Comparison of ENCODE assay signal across 10 mouse cellular contexts in genomic region chr11:117871911-117872584, GRCm38 (mm10). TPM values are rescaled to one million over a fixed set of nuclear protein-coding genes. Genes with fewer than 3 reads are reported as not detected.
DNase-seq lines count a peak whose midpoint lies in the region; ATAC-seq and TF ChIP-seq lines count a peak whose summit lies in the region.
"Had no signal": no experiment of that assay in that cellular context is flagged by ENCODE, and none has a peak within 500 bp of the region (broad histone marks: within the 10 kb centered on the region; RNA-seq: fewer than 3 reads in every experiment).

No protein-coding gene starts in this region.

- 57% methylated on average over 12 of the region's 12 CpGs for WGBS in neural tube, embryonic 13.5 days
- 59% methylated on average over 12 of the region's 12 CpGs for WGBS in intestine, embryonic 14.5 days
- 68% methylated on average over 12 of the region's 12 CpGs for WGBS in midbrain, postnatal 0 days

- DNase-seq in neural tube, embryonic 10.5 days (ENCODE audit: extremely low spot score, low spot score): no peak
- no peak for DNase-seq in intestine, embryonic 14.5 days (ENCODE audit: low spot score)
- DNase-seq in midbrain, postnatal 0 days (ENCODE audit: low spot score): no peak
- DNase-seq in thymus, postnatal 36 days: peak; percentile 91 to 96
- DNase-seq in layer of hippocampus, adult 11-12 months (ENCODE audit: low spot score): no peak
- no peak for DNase-seq in urinary bladder, postnatal 4 days (ENCODE audit: low spot score in 2 of 2)
- no peak for DNase-seq in urinary bladder, postnatal 10 days (ENCODE audit: low spot score)

- TF ChIP-seq CTCF in midbrain, postnatal 0 days (IDR thresholded peaks at IDR 0.05): no peak

- no peaks in the 10 kb centered on the region; the same call in 1 of the 2 replicates for H3K27me3 ChIP-seq in neural tube, embryonic 13.5 days
- no peaks in the 10 kb centered on the region for H3K27me3 ChIP-seq in intestine, embryonic 14.5 days (replicated peaks; ENCODE audit: control insufficient read depth, insufficient read depth, low read length)
- no peaks in the 10 kb centered on the region; the same call in 1 of the 2 replicates for H3K27me3 ChIP-seq in midbrain, postnatal 0 days (ENCODE audit: insufficient read depth, low read length)

- peak overlapping the region; percentile 97 for H3K4me2 ChIP-seq in neural tube, embryonic 13.5 days
- peak overlapping the region; percentile 98 for H3K4me2 ChIP-seq in intestine, embryonic 14.5 days (ENCODE audit: low read length)
- peak overlapping the region; percentile 99 for H3K4me2 ChIP-seq in midbrain, postnatal 0 days (ENCODE audit: low read depth, low read length, poor library complexity, severe bottlenecking)

- ATAC-seq in neural tube, embryonic 13.5 days (ENCODE audit: low read depth): no peak
- no peak for ATAC-seq in intestine, embryonic 14.5 days (replicated peaks; ENCODE audit: low FRiP score, low TSS enrichment, low read depth)
- ATAC-seq in midbrain, postnatal 0 days (ENCODE audit: low FRiP score): no peak

- peak overlapping the region; percentile 81 for H3K9ac ChIP-seq in neural tube, embryonic 13.5 days
- no peak overlapping the region for H3K9ac ChIP-seq in intestine, embryonic 14.5 days (ENCODE audit: low read length)
- no peak overlapping the region for H3K9ac ChIP-seq in midbrain, postnatal 0 days (replicated peaks; ENCODE audit: low read length, poor library complexity, severe bottlenecking)

- no peaks in the 10 kb centered on the region for H3K36me3 ChIP-seq in neural tube, embryonic 13.5 days
- no peaks in the 10 kb centered on the region for H3K36me3 ChIP-seq in intestine, embryonic 14.5 days (ENCODE audit: control insufficient read depth, insufficient read depth, low read length)
- 0 out of 2 replicates have a peak, but pooled peaks cover 3% of the 10 kb centered on the region for H3K36me3 ChIP-seq in midbrain, postnatal 0 days (ENCODE audit: insufficient read depth, low read length)

- no peak overlapping the region for H3K4me3 ChIP-seq in neural tube, embryonic 13.5 days
- H3K4me3 ChIP-seq in intestine, embryonic 14.5 days (ENCODE audit: low read depth, low read length): no peak overlapping the region; the same call in 1 of the 2 replicates
- H3K4me3 ChIP-seq in midbrain, postnatal 0 days (ENCODE audit: low read depth, low read length): no peak overlapping the region

- H3K9me3 ChIP-seq in neural tube, embryonic 13.5 days: no peaks in the 10 kb centered on the region
- H3K9me3 ChIP-seq in intestine, embryonic 14.5 days (ENCODE audit: control insufficient read depth, low read length): no peaks in the 10 kb centered on the region
- H3K9me3 ChIP-seq in midbrain, postnatal 0 days (ENCODE audit: low read length): no peaks in the 10 kb centered on the region

- H3K4me1 ChIP-seq in neural tube, embryonic 13.5 days (replicated peaks): peaks cover 23% of the 10 kb centered on the region
- H3K4me1 ChIP-seq in intestine, embryonic 14.5 days (replicated peaks; ENCODE audit: control insufficient read depth, insufficient read depth, low read length): peaks cover 3% of the 10 kb centered on the region; the same call in 1 of the 2 replicates
- H3K4me1 ChIP-seq in midbrain, postnatal 0 days (ENCODE audit: insufficient read depth, low read length): no peaks in the 10 kb centered on the region

- H3K27ac ChIP-seq in neural tube, embryonic 13.5 days (replicated peaks): no peak overlapping the region
- H3K27ac ChIP-seq in intestine, embryonic 14.5 days (ENCODE audit: low read depth): no peak overlapping the region
- H3K27ac ChIP-seq in midbrain, postnatal 0 days (ENCODE audit: low read depth, low read length): no peak overlapping the region
- H3K27ac ChIP-seq: macrophage had no signal

RNA-seq across cellular contexts. Expression of gene Tha1, which starts 1.2 kb away (rescaled TPM):
- polyA plus RNA-seq in neural tube, embryonic 13.5 days (2015; fragmentation: Nextera tagmentation; extraction: Ambion mirVana): 2.4 and 3.0 TPM in 2 replicates
- 4.5 and 5.1 TPM in 2 replicates for polyA plus RNA-seq in intestine, embryonic 14.5 days (2014; fragmentation: Nextera tagmentation; extraction: Ambion mirVana)
- total RNA-seq in midbrain, postnatal 0 days (2014; rRNA removed): 3.8 and 4.2 TPM in 2 replicates
- polyA plus RNA-seq in midbrain, postnatal 0 days (2015; fragmentation: Nextera tagmentation; extraction: Ambion mirVana): 3.0 and 3.5 TPM in 2 replicates

RNA-seq across cellular contexts. Expression of gene Tmem235, which starts 11.5 kb away (rescaled TPM):
- not detected in 2 replicates for polyA plus RNA-seq in neural tube, embryonic 13.5 days (2015; fragmentation: Nextera tagmentation; extraction: Ambion mirVana)
- not detected in 2 replicates for polyA plus RNA-seq in intestine, embryonic 14.5 days (2014; fragmentation: Nextera tagmentation; extraction: Ambion mirVana)
- 0.16 TPM in 1 of 2 replicates, not detected in the other for total RNA-seq in midbrain, postnatal 0 days (2014; rRNA removed)
- polyA plus RNA-seq in midbrain, postnatal 0 days (2015; fragmentation: Nextera tagmentation; extraction: Ambion mirVana): not detected in 2 replicates
- polyA plus RNA-seq: gonadal fat pad, adult 2 months; macrophage had no signal

RNA-seq across cellular contexts. Expression of gene Birc5, which starts 23.0 kb away (rescaled TPM):
- 50.1 and 68.8 TPM in 2 replicates for polyA plus RNA-seq in neural tube, embryonic 13.5 days (2015; fragmentation: Nextera tagmentation; extraction: Ambion mirVana)
- 337 and 340 TPM in 2 replicates for polyA plus RNA-seq in intestine, embryonic 14.5 days (2014; fragmentation: Nextera tagmentation; extraction: Ambion mirVana)
- 3.2 and 6.0 TPM in 2 replicates for total RNA-seq in midbrain, postnatal 0 days (2014; rRNA removed)
- polyA plus RNA-seq in midbrain, postnatal 0 days (2015; fragmentation: Nextera tagmentation; extraction: Ambion mirVana): 13.1 and 13.2 TPM in 2 replicates

RNA-seq across cellular contexts. Expression of gene Tk1, which starts 46.2 kb away (rescaled TPM):
- polyA plus RNA-seq in neural tube, embryonic 13.5 days (2015; fragmentation: Nextera tagmentation; extraction: Ambion mirVana): 15.8 and 24.0 TPM in 2 replicates
- 159 and 163 TPM in 2 replicates for polyA plus RNA-seq in intestine, embryonic 14.5 days (2014; fragmentation: Nextera tagmentation; extraction: Ambion mirVana)
- 6.3 and 8.8 TPM in 2 replicates for total RNA-seq in midbrain, postnatal 0 days (2014; rRNA removed)
- polyA plus RNA-seq in midbrain, postnatal 0 days (2015; fragmentation: Nextera tagmentation; extraction: Ambion mirVana): 6.0 and 6.5 TPM in 2 replicates

RNA-seq across cellular contexts. Expression of gene Afmid, which starts 46.3 kb away (rescaled TPM):
- polyA plus RNA-seq in neural tube, embryonic 13.5 days (2015; fragmentation: Nextera tagmentation; extraction: Ambion mirVana): 2.7 and 3.3 TPM in 2 replicates
- polyA plus RNA-seq in intestine, embryonic 14.5 days (2014; fragmentation: Nextera tagmentation; extraction: Ambion mirVana): 6.6 and 7.0 TPM in 2 replicates
- 5.1 and 11.1 TPM in 2 replicates for total RNA-seq in midbrain, postnatal 0 days (2014; rRNA removed)
- polyA plus RNA-seq in midbrain, postnatal 0 days (2015; fragmentation: Nextera tagmentation; extraction: Ambion mirVana): 9.1 and 10.4 TPM in 2 replicates

Comparison
In these comparisons a context has a peak if more than half of its experiments do, and no peak if none do; other contexts are left out.
1. DNase-seq: peak in thymus, postnatal 36 days (2 of 2); none in neural tube, embryonic 10.5 days (single experiment), intestine, embryonic 14.5 days (single experiment), midbrain, postnatal 0 days (single experiment), layer of hippocampus, adult 11-12 months (single experiment), urinary bladder, postnatal 4 days (0 of 2) and urinary bladder, postnatal 10 days (single experiment).
2. Peak in every context shown above with its lines, with median percentiles within 50 percentile points of each other: H3K4me2 ChIP-seq.